Comparison of ENCODE assay signal across 8 mouse cellular contexts in genomic region chr7:120677764-120678531, GRCm38 (mm10). TPM values are rescaled to one million over a fixed set of nuclear protein-coding genes. Genes with fewer than 3 reads are reported as not detected.
DNase-seq lines count a peak whose midpoint lies in the region; ATAC-seq and TF ChIP-seq lines count a peak whose summit lies in the region.

No protein-coding gene starts in this region.

- ATAC-seq in G1E (ENCODE audit: extremely low read depth, insufficient number of reproducible peaks, low FRiP score, poor library complexity, severe bottlenecking), result no peak
- ATAC-seq in forebrain, embryonic 15.5 days (replicated peaks), result peak; percentile 75
- peak; percentile 84 for ATAC-seq in hindbrain, embryonic 12.5 days (ENCODE audit: low FRiP score)
- no peak for ATAC-seq in monocyte, adult 5-6 weeks (replicated peaks; ENCODE audit: insufficient number of reproducible peaks, low FRiP score, low TSS enrichment, poor library complexity, severe bottlenecking)

- H3K9ac ChIP-seq in forebrain, embryonic 15.5 days (replicated peaks), result peak overlapping the region; percentile 91
- peak overlapping the region; percentile 94 for H3K9ac ChIP-seq in hindbrain, embryonic 12.5 days

- peak overlapping the region; percentile 74 for H3K4me2 ChIP-seq in forebrain, embryonic 15.5 days (replicated peaks)
- H3K4me2 ChIP-seq in hindbrain, embryonic 12.5 days (replicated peaks), result peak overlapping the region; percentile 70

- no peaks in the 10 kb centered on the region for H3K9me3 ChIP-seq in G1E (replicated peaks)
- H3K9me3 ChIP-seq in forebrain, embryonic 15.5 days, result no peaks in the 10 kb centered on the region
- H3K9me3 ChIP-seq in hindbrain, embryonic 12.5 days (replicated peaks), result no peaks in the 10 kb centered on the region

- peaks cover 12% of the 10 kb centered on the region for H3K36me3 ChIP-seq in G1E (replicated peaks)
- no peaks in the 10 kb centered on the region for H3K36me3 ChIP-seq in forebrain, embryonic 15.5 days
- H3K36me3 ChIP-seq in hindbrain, embryonic 12.5 days, result no peaks in the 10 kb centered on the region

- 2% methylated on average over 42 of the region's 42 CpGs for WGBS in forebrain, embryonic 15.5 days
- 3% methylated on average over 42 of the region's 42 CpGs for WGBS in hindbrain, embryonic 12.5 days

- H3K4me3 ChIP-seq in G1E (ENCODE audit: low read depth, low read length), result peak overlapping the region; percentile 84
- peak overlapping the region; percentile 93 for H3K4me3 ChIP-seq in forebrain, embryonic 15.5 days
- peak overlapping the region; percentile 89 for H3K4me3 ChIP-seq in hindbrain, embryonic 12.5 days

- TF ChIP-seq CTCF in G1E (IDR thresholded peaks at IDR 0.05; ENCODE audit: low read depth, low read length), result no peak

- H3K27me3 ChIP-seq in G1E (ENCODE audit: insufficient read depth, low read length), result no peaks in the 10 kb centered on the region
- no peaks in the 10 kb centered on the region for H3K27me3 ChIP-seq in forebrain, embryonic 15.5 days
- H3K27me3 ChIP-seq in hindbrain, embryonic 12.5 days, result no peaks in the 10 kb centered on the region

- peak overlapping the region; percentile 46 for H3K27ac ChIP-seq in forebrain, embryonic 15.5 days (replicated peaks)
- H3K27ac ChIP-seq in hindbrain, embryonic 12.5 days, result peak overlapping the region; percentile 72

- peak; percentile 29 for DNase-seq in G1E (ENCODE audit: low spot score)
- DNase-seq in cerebellum, adult 11 months, result peak; percentile 45
- peak; percentile 21 to 22 for DNase-seq in layer of hippocampus, postnatal 25 days (ENCODE audit: extremely low spot score in 1 of 2, low spot score in 1 of 2)
- peak; percentile 29 for DNase-seq in lung, postnatal 36 days
- DNase-seq in right cerebral cortex, postnatal 25 days, result peak; percentile 44

- peaks cover 63% of the 10 kb centered on the region for H3K4me1 ChIP-seq in G1E (ENCODE audit: insufficient read depth, low read depth, low read length)
- peaks cover 37% of the 10 kb centered on the region for H3K4me1 ChIP-seq in forebrain, embryonic 15.5 days
- peaks cover 25% of the 10 kb centered on the region for H3K4me1 ChIP-seq in hindbrain, embryonic 12.5 days

RNA-seq across cellular contexts. Expression of gene Mosmo, which starts 0.5 kb away (rescaled TPM):
- total RNA-seq in G1E (2014; fragmentation: Nextera tagmentation), result 81.1 and 127 TPM in 2 replicates
- 39.3 and 44.5 TPM in 2 replicates for total RNA-seq in G1E (2017)
- polyA plus RNA-seq in G1E (2012), result 30.4 and 41.0 TPM in 2 replicates
- polyA plus RNA-seq in forebrain, embryonic 15.5 days (2015; fragmentation: Nextera tagmentation; extraction: Ambion mirVana), result 14.0 and 15.6 TPM in 2 replicates
- polyA plus RNA-seq in hindbrain, embryonic 12.5 days (2016; fragmentation: Nextera tagmentation; extraction: Ambion mirVana), result 15.2 and 19.0 TPM in 2 replicates
- 10 to 100 TPM; 77.8 to 79.9 TPM for total RNA-seq in layer of hippocampus, postnatal 25 days (2021)
- 29.0 to 51.8 TPM (median 50.9 TPM) in 3 replicates for total RNA-seq in monocyte, adult 5-6 weeks (2017)

RNA-seq across cellular contexts. Expression of gene Pdzd9, which starts 7.8 kb away (rescaled TPM):
- total RNA-seq in G1E (2014; fragmentation: Nextera tagmentation) (not detected in 2 replicates), G1E (2017) (0.38 and 0.46 TPM in 2 replicates)
- polyA plus RNA-seq in G1E (2012), result not detected in 2 replicates
- polyA plus RNA-seq in forebrain, embryonic 15.5 days (2015; fragmentation: Nextera tagmentation; extraction: Ambion mirVana), result 0.27 and 0.34 TPM in 2 replicates
- polyA plus RNA-seq in hindbrain, embryonic 12.5 days (2016; fragmentation: Nextera tagmentation; extraction: Ambion mirVana), result 0.29 and 0.50 TPM in 2 replicates
- total RNA-seq in layer of hippocampus, postnatal 25 days (2021), result not detected
- 0.29 TPM in 1 of 3 replicates, not detected in the others for total RNA-seq in monocyte, adult 5-6 weeks (2017)

RNA-seq across cellular contexts. Expression of gene Uqcrc2, which starts 43.0 kb away (rescaled TPM):
- total RNA-seq in G1E (2014; fragmentation: Nextera tagmentation), result 225 and 235 TPM in 2 replicates
- 200 and 213 TPM in 2 replicates for total RNA-seq in G1E (2017)
- polyA plus RNA-seq in G1E (2012), result 10.3 and 11.3 TPM in 2 replicates
- polyA plus RNA-seq in forebrain, embryonic 15.5 days (2015; fragmentation: Nextera tagmentation; extraction: Ambion mirVana), result 217 and 226 TPM in 2 replicates
- polyA plus RNA-seq in hindbrain, embryonic 12.5 days (2016; fragmentation: Nextera tagmentation; extraction: Ambion mirVana), result 162 and 170 TPM in 2 replicates
- total RNA-seq in layer of hippocampus, postnatal 25 days (2021), result 100 to 1,000 TPM; 222 to 250 TPM
- 83.2 to 96.9 TPM (median 91.7 TPM) in 3 replicates for total RNA-seq in monocyte, adult 5-6 weeks (2017)

Comparison
In these comparisons a context has a peak if more than half of its experiments do, and no peak if none do; other contexts are left out.
1. ATAC-seq: peak in forebrain, embryonic 15.5 days (single experiment) and hindbrain, embryonic 12.5 days (single experiment); none in G1E (single experiment) and monocyte, adult 5-6 weeks (single experiment).
2. Peak in every context shown above with its lines, with median percentiles within 50 percentile points of each other: DNase-seq and H3K4me3 ChIP-seq.